Mouse (Mus musculus) G1E (cell line): Measurements from ENCODE around the gene Orai1. TPM values are rescaled to one million over a fixed set of nuclear protein-coding genes. Genes with fewer than 3 reads are reported as not detected.
"Not testable (repeated sequence)": the region's sequence is repeated elsewhere in the genome, so short reads cannot be mapped to it uniquely, and the experiment has no call there.

Experiments used
- ATAC-seq: 2 replicates; pipeline ENCODE4 v1.8.0; 2016; ENCODE audit warnings: mild to moderate bottlenecking; ENCODE audit not compliant: insufficient number of reproducible peaks, poor library complexity, low FRiP score, severe bottlenecking; ENCODE audit errors: extremely low read depth
- DNase-seq: peaks from one replicate; pipeline ENCODE4 v3.0.0; 2012; ENCODE audit warnings: low spot score
- H3K27me3 ChIP-seq: 2 replicates; pipeline ENCODE4 v1.6.1; 2012; ENCODE audit warnings: mild to moderate bottlenecking, low read length, inconsistent platforms; ENCODE audit not compliant: insufficient read depth
- H3K36me3 ChIP-seq: replicated peaks from 2 replicates; pipeline ENCODE3; 2012; ENCODE audit warnings: mild to moderate bottlenecking, inconsistent platforms
- H3K4me1 ChIP-seq: 2 replicates; pipeline ENCODE4 v1.6.1; 2012; ENCODE audit warnings: low read depth, low read length, inconsistent platforms, mixed read lengths; ENCODE audit not compliant: insufficient read depth
- H3K4me3 ChIP-seq: 2 replicates; pipeline ENCODE4 v1.5.1; 2012; ENCODE audit warnings: low read depth, mild to moderate bottlenecking, inconsistent platforms, low read length, moderate library complexity, mixed read lengths
- H3K9me3 ChIP-seq: replicated peaks from 2 replicates; pipeline ENCODE4 v1.6.1; 2012; ENCODE audit warnings: inconsistent platforms
- CTCF ChIP-seq: IDR thresholded peaks from 2 replicates; pipeline ENCODE4 v1.5.1; 2012; ENCODE audit warnings: low read depth, low read length, inconsistent platforms, mixed read lengths
- GATA1 ChIP-seq: IDR thresholded peaks from 2 replicates; pipeline ENCODE4 v1.6.1; 2012; ENCODE audit warnings: borderline replicate concordance, low read length, inconsistent platforms, mixed read lengths
- GATA2 ChIP-seq: IDR thresholded peaks from 2 replicates; pipeline ENCODE4 v1.6.1; 2012; ENCODE audit warnings: low read depth, low read length, inconsistent platforms, borderline replicate concordance
- POLR2AphosphoS5 ChIP-seq: IDR thresholded peaks from 2 replicates; pipeline ENCODE4 v1.6.1; 2012; ENCODE audit warnings: low read depth, low read length, inconsistent platforms; ENCODE audit not compliant: insufficient replicate concordance
- TAL1 ChIP-seq: conservative IDR thresholded peaks from 2 replicates; pipeline ENCODE4 v1.6.1; 2012; ENCODE audit warnings: low read depth, low read length, inconsistent platforms, mixed read lengths
- polyA plus RNA-seq: library from polyadenylated mRNA; stranded (reverse); fragments of >175 nt; gene quantifications from 2 replicates; pipeline ENCODE4 v1.2.3, GENCODE M21; 2012
- total RNA-seq, 2 experiments: library from RNA; stranded (forward) in 1 of 2; stranded (reverse) in 1 of 2; fragments of 200-1000 nt in 1 of 2; fragments of >200 nt in 1 of 2; fragmentation: Nextera tagmentation in 1 of 2; gene quantifications; 2 replicates each; pipeline ENCODE4 v1.2.3; 2014 to 2017

Gene Orai1
- total and polyA plus RNA-seq, 3 experiments: 7.1 to 18.1 (median 16.0) TPM

DNA sequence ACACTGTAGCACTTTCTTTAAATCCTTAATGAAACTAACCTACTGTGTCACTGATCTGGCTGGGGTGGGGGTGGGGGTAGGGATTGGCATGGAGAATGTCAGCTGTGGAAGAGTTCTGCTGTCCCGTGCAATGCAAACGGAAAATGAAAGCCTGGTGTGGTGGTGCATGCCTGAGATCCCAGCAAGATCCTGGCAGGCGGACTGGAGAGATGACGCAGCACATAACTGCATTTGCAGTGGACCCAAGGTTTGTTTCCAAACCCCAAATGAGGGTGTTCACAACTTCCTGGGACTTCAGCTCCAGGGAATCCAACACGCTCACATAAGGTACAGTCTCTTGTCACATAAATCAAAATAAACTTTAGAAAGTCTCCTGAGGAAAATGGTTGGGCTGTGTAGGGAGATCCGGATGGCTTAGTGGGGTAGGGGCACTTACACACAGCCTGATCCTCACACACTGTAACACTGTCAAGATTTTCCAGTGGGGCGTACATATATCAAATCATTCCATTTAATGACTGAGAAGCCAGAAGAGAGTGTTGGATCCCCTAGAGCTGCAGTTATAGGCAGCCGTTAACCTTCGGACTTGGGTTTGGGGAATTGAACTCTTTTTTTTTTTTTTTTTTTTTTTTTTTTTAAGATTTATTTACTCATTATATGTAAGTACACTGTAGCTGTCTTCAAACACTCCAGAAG lies 46.0 kb downstream of the Orai1 start:
- H3K4me1 ChIP-seq: peaks cover 27% of the 10 kb centered on the region
- H3K36me3 ChIP-seq: no peaks in the 10 kb centered on the region
- ATAC-seq (no peak), DNase-seq (no peak)
- no peaks in the 10 kb centered on the region for H3K9me3 ChIP-seq
- TF ChIP-seq TAL1 (no peak), POLR2AphosphoS5 (no peak), GATA1 (no peak), GATA2 (no peak), CTCF (no peak)
- H3K4me3 ChIP-seq: no peak overlapping the region
- H3K27me3 ChIP-seq: no peaks in the 10 kb centered on the region

- not testable (repeated sequence) for DNase-seq, ATAC-seq
These were observed 46.5 kb downstream of the Orai1 start for GRCm38 (mm10) chr5:123061402-123061749.

DNA sequence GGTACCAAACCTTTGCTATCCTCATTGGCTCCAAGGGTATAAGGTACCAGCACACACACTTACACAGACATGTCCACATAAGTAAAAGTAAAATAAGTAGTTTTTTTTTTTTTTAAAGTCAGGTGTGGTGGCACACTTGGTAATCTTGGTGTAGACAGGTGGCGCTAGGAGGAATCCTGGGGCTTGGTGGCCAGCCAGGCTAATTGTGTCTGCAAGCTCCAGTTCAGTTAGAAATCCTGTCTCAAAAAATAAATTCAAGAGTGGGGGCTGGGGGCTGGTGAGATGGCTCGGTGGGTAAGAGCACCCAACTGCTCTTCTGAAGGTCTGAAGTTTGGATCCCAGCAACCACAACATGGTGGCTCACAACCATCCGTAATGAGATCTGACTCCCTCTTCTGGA lies 48.3 kb downstream of the Orai1 start:
- ATAC-seq (no peak), DNase-seq (no peak)
- H3K4me3 ChIP-seq: no peak overlapping the region
- peaks cover 26% of the 10 kb centered on the region for H3K4me1 ChIP-seq
- TF ChIP-seq POLR2AphosphoS5 (no peak), CTCF (no peak), TAL1 (no peak), GATA2 (no peak), GATA1 (no peak)
- no peaks in the 10 kb centered on the region for H3K9me3 ChIP-seq
- H3K36me3 ChIP-seq: no peaks in the 10 kb centered on the region
- H3K27me3 ChIP-seq: no peaks in the 10 kb centered on the region; the same call in 1 of the 2 replicates

More at GRCm38 (mm10) chr5:123061402-123061749, 46.5 kb downstream of the Orai1 start:
- not testable (repeated sequence) for H3K9me3 ChIP-seq, H3K36me3 ChIP-seq, H3K27me3 ChIP-seq, H3K4me3 ChIP-seq
- H3K4me1 ChIP-seq: peaks cover 27% of the 10 kb centered on the region

GRCm38 (mm10) chr5:123064207-123064606 lies 49.3 kb downstream of the Orai1 start:
- peak; percentile 21 for DNase-seq
- no peaks in the 10 kb centered on the region for H3K9me3 ChIP-seq
- H3K4me1 ChIP-seq: peaks cover 17% of the 10 kb centered on the region
- no peaks in the 10 kb centered on the region; the same call in 1 of the 2 replicates for H3K27me3 ChIP-seq
- TF ChIP-seq GATA2: no peak
- TF ChIP-seq POLR2AphosphoS5: no peak
- no peak for TF ChIP-seq GATA1
- no peak for TF ChIP-seq TAL1
- TF ChIP-seq CTCF: no peak
- no peaks in the 10 kb centered on the region for H3K36me3 ChIP-seq
- ATAC-seq: no peak
- no peak overlapping the region for H3K4me3 ChIP-seq

GRCm38 (mm10) chr5:123067395-123067995 lies 52.6 kb downstream of the Orai1 start:
- Histone ChIP-seq H3K4me1 (peaks cover 6% of the 10 kb centered on the region), H3K27me3 (peaks cover 5% of the 10 kb centered on the region; the same call in 1 of the 2 replicates), H3K4me3 (no peak overlapping the region), H3K36me3 (no peaks in the 10 kb centered on the region), H3K9me3 (no peaks in the 10 kb centered on the region)
- DNase-seq: peak; percentile 57
- no peak for TF ChIP-seq TAL1
- TF ChIP-seq GATA2: no peak
- TF ChIP-seq GATA1: no peak
- TF ChIP-seq POLR2AphosphoS5: no peak
- no peak for TF ChIP-seq CTCF
- no peak; the same call in 1 of the 2 replicates for ATAC-seq

- Histone ChIP-seq H3K36me3 (no peaks in the 10 kb centered on the region), H3K27me3 (peaks cover 5% of the 10 kb centered on the region; the same call in 1 of the 2 replicates), H3K4me3 (no peak within 1 kb of the TSS), H3K9me3 (no peaks in the 10 kb centered on the region), H3K4me1 (peaks cover 6% of the 10 kb centered on the region)
- no peak for DNase-seq
- no peak for ATAC-seq
- no peak for TF ChIP-seq GATA2
- TF ChIP-seq TAL1: no peak
- TF ChIP-seq POLR2AphosphoS5: no peak
- no peak for TF ChIP-seq CTCF
- no peak for TF ChIP-seq GATA1
These were observed 53.2 kb downstream of the Orai1 start, which contains the start of gene Tmem120b for GRCm38 (mm10) chr5:123068115-123068514. Gene Tmem120b, plus strand, starts transcription at chr5:123068415.

DNA sequence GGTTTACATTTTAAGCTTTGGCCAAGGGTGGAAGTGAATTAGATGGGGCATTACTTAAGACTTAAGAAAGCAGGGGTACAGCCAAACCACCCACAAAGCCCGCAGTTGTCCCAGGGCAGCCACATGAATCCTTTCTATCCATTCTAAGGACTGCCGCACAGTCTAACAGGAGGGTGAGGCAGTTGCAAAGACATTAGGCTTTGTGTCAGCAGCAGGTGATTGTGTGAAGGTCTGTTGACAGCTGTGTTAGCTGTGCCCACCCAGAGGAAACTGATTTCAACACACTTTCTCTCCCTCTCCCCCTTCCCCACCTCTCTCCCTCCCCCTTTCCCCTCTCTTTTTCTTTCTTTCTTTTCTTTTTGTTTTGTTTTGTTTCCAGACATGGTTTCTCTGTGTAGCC lies 53.8 kb downstream of the Orai1 start:
- Histone ChIP-seq H3K4me3 (no peak overlapping the region), H3K4me1 (peaks cover 6% of the 10 kb centered on the region), H3K36me3 (no peaks in the 10 kb centered on the region), H3K9me3 (no peaks in the 10 kb centered on the region), H3K27me3 (peaks cover 5% of the 10 kb centered on the region; the same call in 1 of the 2 replicates)
- DNase-seq (no peak), ATAC-seq (no peak)
- TF ChIP-seq GATA2 (no peak), CTCF (no peak)
